Mouse (Mus musculus) heart, postnatal 0 days (tissue): Measurements from ENCODE around the gene C530008M17Rik. TPM values are rescaled to one million over a fixed set of nuclear protein-coding genes. Genes with fewer than 3 reads are reported as not detected.
A peak's percentile ranks its signal among the peaks of the same experiment; 100 is the strongest.
"Not testable (repeated sequence)": the region's sequence is repeated elsewhere in the genome, so short reads cannot be mapped to it uniquely, and the experiment has no call there.

Source experiments
- ATAC-seq: fragments of 200-750 bp; cut with Nextera tagmentation; 2 replicates; pipeline ENCODE4 v1.8.0; 2017; ENCODE audit warnings: low read depth, moderate number of reproducible peaks, moderate library complexity; ENCODE audit not compliant: insufficient read depth
- DNase-seq: peaks from one replicate; pipeline ENCODE4 v3.0.0-alpha.2; 2016; ENCODE audit warnings: low spot score
- H3K27ac ChIP-seq: fragments of 300-500 bp; sonication (generic); 2 replicates; pipeline ENCODE4 v1.5.1; 2014; ENCODE audit warnings: low read depth, mild to moderate bottlenecking
- H3K27me3 ChIP-seq: fragments of 300-500 bp; sonication (generic); 2 replicates; pipeline ENCODE4 v1.6.1; 2014; ENCODE audit warnings: low read length, mixed read lengths; ENCODE audit not compliant: control insufficient read depth, insufficient read depth
- H3K36me3 ChIP-seq: fragments of 300-500 bp; sonication (generic); replicated peaks from 2 replicates; pipeline ENCODE4 v1.6.1; 2014; ENCODE audit warnings: low read length, mixed read lengths; ENCODE audit not compliant: control insufficient read depth, insufficient read depth
- H3K4me1 ChIP-seq: fragments of 300-500 bp; sonication (generic); 2 replicates; pipeline ENCODE4 v1.6.1; 2014; ENCODE audit warnings: antibody characterized with exemption; ENCODE audit not compliant: control insufficient read depth, insufficient read depth
- H3K4me2 ChIP-seq: fragments of 300-500 bp; sonication (generic); 2 replicates; pipeline ENCODE4 v1.6.1; 2014; ENCODE audit warnings: low read depth, mild to moderate bottlenecking, low read length, moderate library complexity
- H3K4me3 ChIP-seq: fragments of 300-500 bp; sonication (generic); 2 replicates; pipeline ENCODE4 v1.5.1; 2014; ENCODE audit warnings: low read depth, low read length
- H3K9ac ChIP-seq: fragments of 300-500 bp; sonication (generic); replicated peaks from 2 replicates; pipeline ENCODE4 v1.6.1; 2014; ENCODE audit warnings: low read depth, low read length, mixed read lengths
- H3K9me3 ChIP-seq: fragments of 300-500 bp; sonication (generic); replicated peaks from 2 replicates; pipeline ENCODE4 v1.6.1; 2016; ENCODE audit warnings: low read length; ENCODE audit not compliant: control insufficient read depth
- CTCF ChIP-seq: IDR thresholded peaks from 2 replicates; pipeline ENCODE4 v1.5.1; 2016; ENCODE audit warnings: antibody characterized with exemption, control low read depth, low read depth
- EP300 ChIP-seq: IDR thresholded peaks from 2 replicates; pipeline ENCODE4 v1.6.1; 2016; ENCODE audit warnings: antibody characterized with exemption, low read depth
- whole genome bisulfite sequencing: fragments of 180-500 bp; shearing (Covaris S2); extraction: QIAGEN DNeasy Blood & Tissue Kit; methylation state at CpG from one replicate; pipeline ENCODE4 v1.1.7; 2014; 5-methylcytosine and 5-hydroxymethylcytosine counted together
- polyA plus RNA-seq: library from polyadenylated mRNA; unstranded; fragments of >200 nt; fragmentation: Nextera tagmentation; extraction: Ambion mirVana; gene quantifications from 2 replicates; pipeline ENCODE4 v1.2.1, GENCODE M21; 2015
- total RNA-seq: library from RNA; depleted of rRNA; stranded (reverse); fragments of >200 nt; gene quantifications from 2 replicates; pipeline ENCODE4 v1.2.3, GENCODE M21; 2014; ENCODE audit warnings: low replicate concordance

C530008M17Rik gene
- total and polyA plus RNA-seq, 2 experiments from 2014 or later, result 7.3 to 18.8 TPM

GRCm38 (mm10) chr5:76902131-76902530 is 245.8 kb downstream of the C530008M17Rik start:
- 23% methylated on average over 4 of the region's 4 CpGs for WGBS
- no peaks in the 10 kb centered on the region for H3K27me3 ChIP-seq
- no peak overlapping the region for H3K27ac ChIP-seq
- no peak overlapping the region for H3K9ac ChIP-seq
- no peaks in the 10 kb centered on the region; the same call in 1 of the 2 replicates for H3K4me1 ChIP-seq
- H3K9me3 ChIP-seq, result no peaks in the 10 kb centered on the region
- H3K4me2 ChIP-seq, result no peak overlapping the region
- H3K36me3 ChIP-seq, result peaks cover 11% of the 10 kb centered on the region; the same call in 1 of the 2 replicates
- TF ChIP-seq EP300 (no peak), CTCF (no peak)
- ATAC-seq, result no peak
- no peak overlapping the region for H3K4me3 ChIP-seq
- DNase-seq, result no peak

GRCm38 (mm10) chr5:76904713-76905404 is 248.5 kb downstream of the C530008M17Rik start:
- Histone ChIP-seq H3K9ac (peak overlapping the region; percentile 87), H3K4me3 (peak overlapping the region; percentile 79), H3K4me1 (no peaks in the 10 kb centered on the region; the same call in 1 of the 2 replicates), H3K36me3 (0 out of 2 replicates have a peak, but pooled peaks cover 6% of the 10 kb centered on the region), H3K4me2 (peak overlapping the region; percentile 93), H3K9me3 (no peaks in the 10 kb centered on the region), H3K27ac (peak overlapping the region; percentile 96), H3K27me3 (no peaks in the 10 kb centered on the region)
- 1% methylated on average over 19 of the region's 19 CpGs for WGBS
- ATAC-seq (no peak), DNase-seq (no peak)
- TF ChIP-seq CTCF, result no peak
- no peak; the same call in 1 of the 2 replicates for TF ChIP-seq EP300

GRCm38 (mm10) chr5:76905405-76906154 is 249.3 kb downstream of the C530008M17Rik start, which contains the start of gene Aasdh:
Gene Aasdh (minus strand): TSS chr5:76905514.
- Histone ChIP-seq H3K4me1 (no peaks in the 10 kb centered on the region; the same call in 1 of the 2 replicates), H3K4me3 (peak within 1 kb of the TSS; percentile 79), H3K9me3 (no peaks in the 10 kb centered on the region), H3K9ac (peak within 1 kb of the TSS; percentile 87), H3K27ac (peak within 1 kb of the TSS; percentile 96), H3K36me3 (0 out of 2 replicates have a peak, but pooled peaks cover 1% of the 10 kb centered on the region), H3K27me3 (no peaks in the 10 kb centered on the region), H3K4me2 (peak within 1 kb of the TSS; percentile 93)
- TF ChIP-seq EP300 (peak; percentile 54), CTCF (no peak)
- ATAC-seq (peak; percentile 99), DNase-seq (peak; percentile 89)
- under 1% methylated on average over 47 of the region's 47 CpGs for WGBS

- ATAC-seq, result no peak
- 38% methylated on average over 3 of the region's 3 CpGs for WGBS
- no peak for DNase-seq
- no peaks in the 10 kb centered on the region for H3K9me3 ChIP-seq
- TF ChIP-seq CTCF, result no peak
- no peak for TF ChIP-seq EP300
- peak overlapping the region; percentile 96 for H3K27ac ChIP-seq
- H3K9ac ChIP-seq, result peak overlapping the region; percentile 87
- no peaks in the 10 kb centered on the region; the same call in 1 of the 2 replicates for H3K4me1 ChIP-seq
- no peaks in the 10 kb centered on the region for H3K36me3 ChIP-seq
- H3K4me2 ChIP-seq, result peak overlapping the region; percentile 93
- peak overlapping the region; percentile 79 for H3K4me3 ChIP-seq
- no peaks in the 10 kb centered on the region for H3K27me3 ChIP-seq
Observed at GRCm38 (mm10) chr5:76906155-76906499, 249.8 kb downstream of the C530008M17Rik start.

- H3K4me1 ChIP-seq, result no peaks in the 10 kb centered on the region; the same call in 1 of the 2 replicates
- no peak overlapping the region for H3K27ac ChIP-seq
- ATAC-seq, result no peak
- no peak overlapping the region for H3K9ac ChIP-seq
- H3K4me3 ChIP-seq, result no peak overlapping the region
- no peak for DNase-seq
- H3K4me2 ChIP-seq, result no peak overlapping the region
- H3K36me3 ChIP-seq, result peaks cover 15% of the 10 kb centered on the region
- H3K27me3 ChIP-seq, result no peaks in the 10 kb centered on the region
- H3K9me3 ChIP-seq, result no peaks in the 10 kb centered on the region
- 66% methylated on average over 3 of the region's 3 CpGs for WGBS
- no peak for TF ChIP-seq EP300
- no peak for TF ChIP-seq CTCF
Observed at GRCm38 (mm10) chr5:76910807-76911206, 254.5 kb downstream of the C530008M17Rik start.

- H3K27ac ChIP-seq, H3K9me3 ChIP-seq, ATAC-seq, DNase-seq, H3K27me3 ChIP-seq, H3K4me2 ChIP-seq, H3K4me1 ChIP-seq, H3K4me3 ChIP-seq, H3K9ac ChIP-seq: not testable (repeated sequence)
- peaks cover 24% of the 10 kb centered on the region for H3K36me3 ChIP-seq
- 96% methylated on average over 5 of the region's 5 CpGs for whole genome bisulfite sequencing
Observed at GRCm38 (mm10) chr5:76912522-76912921, 256.2 kb downstream of the C530008M17Rik start.
